Mouse (Mus musculus) limb, embryonic 15.5 days (tissue): ENCODE results near the gene Osbpl9. TPM values are rescaled to one million over a fixed set of nuclear protein-coding genes. Genes with fewer than 3 reads are reported as not detected.

ENCODE experiments used
- ATAC-seq: fragments of 200-750 bp; cut with Nextera tagmentation; 2 replicates; pipeline ENCODE4 v1.8.0; 2017; ENCODE audit warnings: low read depth, moderate TSS enrichment; ENCODE audit not compliant: insufficient number of reproducible peaks, low FRiP score, low TSS enrichment
- H3K27ac ChIP-seq: fragments of 300-500 bp; sonication (generic); 2 replicates; pipeline ENCODE4 v1.5.1; 2015; ENCODE audit warnings: moderate library complexity, mild to moderate bottlenecking, inconsistent platforms
- H3K27me3 ChIP-seq: fragments of 300-500 bp; sonication (generic); 2 replicates; pipeline ENCODE4 v1.6.1; 2015; ENCODE audit warnings: inconsistent platforms
- H3K36me3 ChIP-seq: fragments of 300-500 bp; sonication (generic); 2 replicates; pipeline ENCODE4 v1.6.1; 2015; ENCODE audit warnings: inconsistent platforms
- H3K4me1 ChIP-seq: fragments of 300-500 bp; sonication (generic); 2 replicates; pipeline ENCODE4 v1.6.1; 2015; ENCODE audit warnings: inconsistent platforms
- H3K4me2 ChIP-seq: fragments of 300-500 bp; sonication (generic); 2 replicates; pipeline ENCODE4 v1.6.1; 2015; ENCODE audit warnings: mild to moderate bottlenecking, inconsistent platforms
- H3K4me3 ChIP-seq: fragments of 300-500 bp; sonication (generic); 2 replicates; pipeline ENCODE4 v1.5.1; 2015; ENCODE audit warnings: mild to moderate bottlenecking, inconsistent platforms
- H3K9ac ChIP-seq: fragments of 300-500 bp; sonication (generic); 2 replicates; pipeline ENCODE4 v1.6.1; 2015; ENCODE audit warnings: inconsistent platforms
- H3K9me3 ChIP-seq: fragments of 300-500 bp; sonication (generic); 2 replicates; pipeline ENCODE4 v1.6.1; 2016; ENCODE audit warnings: inconsistent platforms
- WGBS: fragments of 180-500 bp; shearing (Covaris S2); methylation state at CpG from one replicate; pipeline ENCODE4 v1.1.7; 2015; 5-methylcytosine and 5-hydroxymethylcytosine counted together
- polyA plus RNA-seq: library from polyadenylated mRNA; unstranded; fragments of >200 nt; fragmentation: Nextera tagmentation; extraction: Ambion mirVana; gene quantifications from 2 replicates; pipeline ENCODE4 v1.2.1, GENCODE M21; 2015

Gene Osbpl9
- polyA plus RNA-seq, 1 experiment from 2014 or later, result 63.8 TPM

- Histone ChIP-seq H3K36me3 (peaks cover 71% of the 10 kb centered on the region), H3K4me3 (no peak overlapping the region), H3K9me3 (no peaks in the 10 kb centered on the region), H3K9ac (no peak overlapping the region), H3K4me1 (0 out of 2 replicates have a peak, but pooled peaks cover 3% of the 10 kb centered on the region), H3K27ac (peak overlapping the region; percentile 55), H3K4me2 (no peak overlapping the region), H3K27me3 (no peaks in the 10 kb centered on the region)
- ATAC-seq, result no peak
- WGBS, result 58% methylated on average over 1 of the region's 1 CpGs
Observed at GRCm38 (mm10) chr4:109052282-109052681, 149.8 kb downstream of the Osbpl9 start.

- WGBS, result 75% methylated on average over 4 of the region's 4 CpGs
- no peaks in the 10 kb centered on the region for H3K27me3 ChIP-seq
- H3K9me3 ChIP-seq, result no peaks in the 10 kb centered on the region
- peaks cover 69% of the 10 kb centered on the region for H3K36me3 ChIP-seq
- H3K27ac ChIP-seq, result no peak overlapping the region
- no peak for ATAC-seq
- H3K9ac ChIP-seq, result no peak overlapping the region
- H3K4me2 ChIP-seq, result no peak overlapping the region
- no peak overlapping the region for H3K4me3 ChIP-seq
- H3K4me1 ChIP-seq, result 0 out of 2 replicates have a peak, but pooled peaks cover 3% of the 10 kb centered on the region
Observed at GRCm38 (mm10) chr4:109048258-109048657, 153.8 kb downstream of the Osbpl9 start.

- 82% methylated on average over 5 of the region's 5 CpGs for WGBS
- H3K9me3 ChIP-seq, result no peaks in the 10 kb centered on the region
- no peak overlapping the region for H3K27ac ChIP-seq
- H3K9ac ChIP-seq, result no peak overlapping the region
- peaks cover 79% of the 10 kb centered on the region for H3K36me3 ChIP-seq
- H3K4me1 ChIP-seq, result no peaks in the 10 kb centered on the region
- H3K4me2 ChIP-seq, result no peak overlapping the region
- no peak for ATAC-seq
- no peak overlapping the region for H3K4me3 ChIP-seq
- no peaks in the 10 kb centered on the region for H3K27me3 ChIP-seq
Observed at GRCm38 (mm10) chr4:109043756-109044155, 158.3 kb downstream of the Osbpl9 start.

GRCm38 (mm10) chr4:109043294-109043693 is 158.8 kb downstream of the Osbpl9 start:
- WGBS, result 78% methylated on average over 5 of the region's 5 CpGs
- H3K36me3 ChIP-seq, result peaks cover 80% of the 10 kb centered on the region

GRCm38 (mm10) chr4:109042739-109043138 is 159.3 kb downstream of the Osbpl9 start:
- Histone ChIP-seq H3K36me3 (peaks cover 80% of the 10 kb centered on the region), H3K4me3 (no peak overlapping the region), H3K27ac (no peak overlapping the region), H3K4me2 (no peak overlapping the region), H3K27me3 (no peaks in the 10 kb centered on the region), H3K4me1 (no peaks in the 10 kb centered on the region), H3K9me3 (no peaks in the 10 kb centered on the region), H3K9ac (no peak overlapping the region)
- ATAC-seq, result no peak
- WGBS, result 84% methylated on average over 4 of the region's 4 CpGs

More at GRCm38 (mm10) chr4:109043294-109043693, 158.8 kb downstream of the Osbpl9 start:
- no peak overlapping the region for H3K9ac ChIP-seq
- no peaks in the 10 kb centered on the region for H3K4me1 ChIP-seq
- ATAC-seq, result no peak
- no peaks in the 10 kb centered on the region for H3K27me3 ChIP-seq
- H3K9me3 ChIP-seq, result no peaks in the 10 kb centered on the region
- no peak overlapping the region for H3K4me2 ChIP-seq
- H3K4me3 ChIP-seq, result no peak overlapping the region
- H3K27ac ChIP-seq, result no peak overlapping the region

DNA sequence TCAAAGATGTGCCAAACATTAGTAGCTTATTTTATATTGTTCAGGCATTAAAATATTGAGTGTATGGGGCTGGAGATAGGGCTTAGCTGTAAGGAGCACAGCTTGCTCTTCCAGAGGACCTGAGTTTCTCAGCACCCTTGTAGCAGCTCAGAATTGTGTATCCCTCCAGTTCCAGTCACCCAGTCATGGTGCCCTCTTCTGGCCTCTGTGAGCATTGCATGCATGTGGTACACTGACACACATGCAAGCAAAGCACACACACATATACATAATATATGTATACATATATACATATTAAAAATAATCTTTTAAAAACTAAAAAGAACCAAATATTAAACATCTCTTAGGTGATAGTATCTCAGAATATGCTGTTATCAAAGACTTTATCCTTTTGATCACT is 165.7 kb downstream of the Osbpl9 start:
- Histone ChIP-seq H3K4me1 (no peaks in the 10 kb centered on the region), H3K27ac (no peak overlapping the region), H3K9ac (no peak overlapping the region), H3K4me3 (no peak overlapping the region), H3K36me3 (peaks cover 58% of the 10 kb centered on the region), H3K9me3 (no peaks in the 10 kb centered on the region), H3K4me2 (no peak overlapping the region), H3K27me3 (no peaks in the 10 kb centered on the region)
- no peak for ATAC-seq

GRCm38 (mm10) chr4:109030266-109030665 is 171.8 kb downstream of the Osbpl9 start:
- Histone ChIP-seq H3K9ac (no peak overlapping the region), H3K27ac (no peak overlapping the region), H3K4me2 (no peak overlapping the region), H3K36me3 (peaks cover 42% of the 10 kb centered on the region), H3K4me3 (no peak overlapping the region), H3K4me1 (no peaks in the 10 kb centered on the region), H3K27me3 (no peaks in the 10 kb centered on the region), H3K9me3 (no peaks in the 10 kb centered on the region)
- 95% methylated on average over 2 of the region's 2 CpGs for WGBS
- ATAC-seq, result no peak

GRCm38 (mm10) chr4:109029857-109030256 is 172.2 kb downstream of the Osbpl9 start:
- ATAC-seq, result no peak
- no peak overlapping the region for H3K9ac ChIP-seq
- 91% methylated on average over 2 of the region's 2 CpGs for WGBS
- H3K9me3 ChIP-seq, result no peaks in the 10 kb centered on the region
- H3K4me2 ChIP-seq, result no peak overlapping the region
- no peak overlapping the region for H3K27ac ChIP-seq
- H3K27me3 ChIP-seq, result no peaks in the 10 kb centered on the region
- H3K36me3 ChIP-seq, result peaks cover 46% of the 10 kb centered on the region
- H3K4me1 ChIP-seq, result no peaks in the 10 kb centered on the region
- H3K4me3 ChIP-seq, result no peak overlapping the region

GRCm38 (mm10) chr4:109026543-109026942 is 175.5 kb downstream of the Osbpl9 start:
- no peak overlapping the region for H3K4me2 ChIP-seq
- H3K9ac ChIP-seq, result no peak overlapping the region
- H3K27ac ChIP-seq, result no peak overlapping the region
- 91% methylated on average over 3 of the region's 3 CpGs for WGBS
- H3K4me3 ChIP-seq, result no peak overlapping the region
- no peaks in the 10 kb centered on the region for H3K9me3 ChIP-seq
- H3K4me1 ChIP-seq, result no peaks in the 10 kb centered on the region
- no peaks in the 10 kb centered on the region for H3K27me3 ChIP-seq
- peaks cover 34% of the 10 kb centered on the region for H3K36me3 ChIP-seq
- no peak for ATAC-seq

- no peaks in the 10 kb centered on the region for H3K4me1 ChIP-seq
- no peak overlapping the region for H3K4me2 ChIP-seq
- H3K4me3 ChIP-seq, result no peak overlapping the region
- peaks cover 28% of the 10 kb centered on the region for H3K36me3 ChIP-seq
- no peaks in the 10 kb centered on the region for H3K27me3 ChIP-seq
- no peak overlapping the region for H3K27ac ChIP-seq
- WGBS, result 73% methylated on average over 3 of the region's 3 CpGs
- no peak for ATAC-seq
- H3K9me3 ChIP-seq, result no peaks in the 10 kb centered on the region
- no peak overlapping the region for H3K9ac ChIP-seq
Observed at GRCm38 (mm10) chr4:109025061-109025460, 177.0 kb downstream of the Osbpl9 start.

GRCm38 (mm10) chr4:109021976-109022375 is 180.1 kb downstream of the Osbpl9 start:
- WGBS, result 80% methylated on average over 1 of the region's 1 CpGs
- no peak overlapping the region for H3K9ac ChIP-seq
- no peak for ATAC-seq
- no peak overlapping the region for H3K4me2 ChIP-seq
- no peaks in the 10 kb centered on the region for H3K9me3 ChIP-seq
- H3K4me3 ChIP-seq, result no peak overlapping the region
- H3K27me3 ChIP-seq, result no peaks in the 10 kb centered on the region
- no peaks in the 10 kb centered on the region for H3K4me1 ChIP-seq
- H3K27ac ChIP-seq, result no peak overlapping the region
- peaks cover 24% of the 10 kb centered on the region for H3K36me3 ChIP-seq

DNA sequence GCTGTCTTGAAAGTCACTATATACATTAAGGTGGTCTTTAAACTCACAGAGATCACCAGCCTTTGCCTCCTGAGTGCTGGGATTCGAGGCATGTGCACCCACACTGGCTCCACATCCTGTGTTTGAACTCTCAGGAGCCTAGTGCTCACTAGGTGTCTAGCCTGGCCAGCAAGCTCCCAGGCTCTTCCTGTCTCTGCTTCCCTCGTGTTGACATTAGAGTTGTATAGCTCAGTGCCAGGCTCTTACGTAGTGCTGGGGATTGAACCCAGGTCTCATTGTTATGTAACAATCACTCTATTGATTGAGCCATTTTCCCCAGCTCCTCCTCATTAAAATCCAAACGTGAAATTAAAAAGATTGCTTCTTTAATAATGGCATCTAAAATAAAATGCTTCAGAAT is 182.8 kb downstream of the Osbpl9 start:
- H3K4me3 ChIP-seq, result no peak overlapping the region
- H3K9me3 ChIP-seq, result no peaks in the 10 kb centered on the region
- H3K27ac ChIP-seq, result no peak overlapping the region
- H3K9ac ChIP-seq, result no peak overlapping the region
- no peaks in the 10 kb centered on the region for H3K27me3 ChIP-seq
- H3K4me2 ChIP-seq, result no peak overlapping the region
- WGBS, result 84% methylated on average over 4 of the region's 4 CpGs
- peaks cover 16% of the 10 kb centered on the region for H3K36me3 ChIP-seq
- ATAC-seq, result no peak
- H3K4me1 ChIP-seq, result no peaks in the 10 kb centered on the region

DNA sequence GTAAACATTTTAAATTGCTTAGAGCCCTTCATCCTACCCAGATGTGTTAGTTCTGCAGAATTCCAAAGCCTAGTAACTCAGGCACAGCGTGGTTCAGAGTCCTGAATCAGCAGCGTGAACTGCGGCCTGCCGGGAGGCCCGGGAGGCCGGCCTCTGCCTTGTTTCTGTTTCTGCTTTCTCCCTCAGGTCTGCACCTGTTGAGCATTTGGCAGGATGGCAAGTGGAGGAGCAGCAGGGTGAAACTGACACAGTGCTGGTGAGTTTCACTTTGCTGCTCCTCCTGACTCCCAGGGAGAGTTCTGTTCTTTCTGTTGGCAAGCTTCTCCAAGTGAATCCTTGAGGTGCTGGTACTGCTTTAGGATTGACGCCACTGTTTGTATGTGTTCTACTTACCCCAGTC is 184.6 kb downstream of the Osbpl9 start:
- H3K36me3 ChIP-seq, result peaks cover 17% of the 10 kb centered on the region
- H3K27me3 ChIP-seq, result no peaks in the 10 kb centered on the region
- no peaks in the 10 kb centered on the region for H3K9me3 ChIP-seq
- H3K4me3 ChIP-seq, result no peak overlapping the region
- H3K4me2 ChIP-seq, result no peak overlapping the region
- WGBS, result 51% methylated on average over 7 of the region's 7 CpGs
- no peak overlapping the region for H3K9ac ChIP-seq
- no peak for ATAC-seq
- H3K4me1 ChIP-seq, result no peaks in the 10 kb centered on the region
- H3K27ac ChIP-seq, result peak overlapping the region; percentile 22; the same call in 1 of the 2 replicates
